Mouse (Mus musculus) G1E-ER4 (cell line): ENCODE measurements around the gene Ptgir. TPM values are rescaled to one million over a fixed set of nuclear protein-coding genes. Genes with fewer than 3 reads are reported as not detected.

Experiments used
- GATA1 ChIP-seq: IDR thresholded peaks from one replicate; pipeline ENCODE4 v1.8.0; 2012; ENCODE audit warnings: low read length, inconsistent platforms
- polyA plus RNA-seq: library from polyadenylated mRNA; stranded (reverse); fragments of >175 nt; gene quantifications from 2 replicates; pipeline ENCODE4 v1.2.3, GENCODE M21; 2012

The Ptgir gene
- polyA plus RNA-seq, 1 experiment: 1.7 TPM

GRCm38 (mm10) chr7:16883162-16883561, 23.1 kb upstream of the Ptgir start:
- TF ChIP-seq GATA1: no peak

GRCm38 (mm10) chr7:16884334-16884733, 22.0 kb upstream of the Ptgir start:
- TF ChIP-seq GATA1: no peak

DNA sequence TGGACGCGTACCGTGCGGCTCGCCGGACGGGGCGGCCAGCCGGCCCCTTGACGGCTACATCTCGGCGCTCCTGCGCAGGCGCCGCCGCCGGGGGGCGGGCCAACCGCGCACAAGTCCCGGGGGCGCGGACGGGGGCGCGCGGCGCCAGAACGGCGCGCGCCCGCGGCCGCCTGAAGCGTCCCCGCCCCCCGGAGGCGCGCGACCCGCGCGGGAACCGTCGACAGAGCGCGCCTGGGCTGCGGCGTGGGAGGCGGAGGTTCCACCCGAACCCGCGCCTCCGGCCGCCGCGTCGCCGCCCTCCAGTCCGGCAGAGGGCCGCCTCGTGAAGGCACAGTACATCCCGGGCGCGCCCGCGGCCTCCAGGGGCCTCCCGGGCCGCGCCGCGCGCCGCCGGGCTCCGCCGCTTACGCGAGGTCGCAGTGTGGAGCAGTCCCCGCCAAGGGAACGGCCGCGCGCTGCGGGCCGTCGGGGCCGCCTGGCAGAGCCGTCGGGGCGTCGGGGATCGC, 21.0 kb upstream of the Ptgir start:
- no peak for TF ChIP-seq GATA1

DNA sequence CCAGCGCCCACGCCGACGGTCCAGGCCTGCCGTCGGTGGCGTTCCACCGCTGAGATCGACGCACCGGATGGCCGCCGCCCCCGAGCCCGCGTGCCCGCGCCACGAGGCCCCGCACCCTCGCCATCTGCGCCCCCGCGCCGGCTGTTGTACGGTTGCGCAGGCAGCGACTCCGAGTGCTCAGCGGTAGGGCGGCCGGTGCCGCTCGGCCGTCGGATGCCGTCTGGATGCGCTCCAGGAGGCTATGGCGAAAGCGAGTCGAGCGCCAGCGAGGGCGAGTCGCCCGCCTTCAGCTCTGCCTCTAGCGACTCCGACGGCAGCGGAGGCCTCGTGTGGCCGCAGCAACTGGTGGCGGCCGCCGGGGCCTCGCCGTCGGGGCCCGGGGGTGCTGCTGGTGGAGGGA, 20.4 kb upstream of the Ptgir start:
- TF ChIP-seq GATA1: no peak

GRCm38 (mm10) chr7:16890536-16890935, 15.8 kb upstream of the Ptgir start:
- TF ChIP-seq GATA1: no peak

DNA sequence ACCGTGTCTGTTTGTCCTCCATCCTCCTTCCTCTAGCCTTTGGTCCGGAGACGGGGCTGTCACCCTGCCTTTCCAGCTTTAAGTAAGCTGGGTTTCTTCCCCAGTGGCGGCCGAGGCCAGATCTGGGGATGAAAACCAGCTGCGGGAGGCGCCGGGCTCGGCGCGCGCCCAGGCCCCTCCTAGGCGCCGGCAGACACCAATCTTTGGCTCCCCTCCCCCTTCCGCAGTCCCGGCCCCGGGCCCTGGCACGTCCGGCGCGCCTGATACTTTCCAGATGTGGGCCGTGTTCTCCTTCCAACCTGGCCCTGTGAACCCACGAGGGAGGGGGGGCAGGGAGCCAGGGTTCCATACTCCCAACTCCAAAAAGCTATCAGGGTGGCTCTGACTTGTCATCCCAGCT, 15.3 kb upstream of the Ptgir start:
- no peak for TF ChIP-seq GATA1

- no peak for TF ChIP-seq GATA1
Observed at GRCm38 (mm10) chr7:16891641-16892351, 14.5 kb upstream of the Ptgir start, which contains the start of gene Gng8. Gene Gng8 (plus strand): TSS chr7:16891786.

- no peak for TF ChIP-seq GATA1
Observed at GRCm38 (mm10) chr7:16892352-16892730, 13.9 kb upstream of the Ptgir start.

DNA sequence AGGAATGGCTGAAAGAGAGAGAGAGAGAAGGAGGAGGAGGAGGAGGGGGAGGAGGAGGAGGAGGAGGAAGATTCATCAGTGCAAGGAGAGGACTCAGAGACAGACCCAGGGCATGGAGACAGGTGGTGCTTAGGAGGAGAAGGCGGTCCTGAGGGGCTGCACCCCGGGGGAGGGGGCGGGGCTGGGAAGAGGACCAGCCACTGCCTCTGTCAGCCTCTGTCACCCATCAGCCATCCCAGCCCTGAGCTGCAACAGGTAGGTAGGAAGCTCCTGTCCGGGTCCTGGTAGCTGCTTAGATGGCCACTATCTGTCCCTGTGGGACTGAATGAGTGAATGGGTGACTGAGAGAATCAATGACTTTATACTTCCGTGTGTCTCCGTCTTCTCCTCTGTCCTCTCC, 12.7 kb upstream of the Ptgir start:
- no peak for TF ChIP-seq GATA1

- no peak for TF ChIP-seq GATA1
Observed at GRCm38 (mm10) chr7:16894279-16894678, 12.0 kb upstream of the Ptgir start.

DNA sequence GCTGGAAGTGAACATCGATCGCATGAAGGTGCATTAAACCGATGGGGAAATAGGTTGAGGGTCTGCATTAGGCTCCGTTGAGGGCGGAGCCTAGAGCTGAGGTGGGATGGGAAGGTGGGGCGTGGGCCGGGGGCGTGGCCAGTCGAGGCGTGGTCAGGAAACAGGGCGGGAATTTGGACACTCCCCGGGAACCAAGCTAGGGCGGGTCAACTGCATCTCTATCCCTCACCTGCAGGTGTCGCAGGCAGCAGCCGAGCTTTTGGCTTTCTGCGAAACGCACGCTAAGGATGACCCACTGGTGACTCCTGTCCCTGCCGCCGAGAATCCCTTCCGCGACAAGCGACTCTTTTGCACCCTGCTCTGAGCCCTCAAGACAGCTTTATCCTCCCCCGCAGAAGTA, 11.3 kb upstream of the Ptgir start:
- TF ChIP-seq GATA1: no peak

- no peak for TF ChIP-seq GATA1
Observed at GRCm38 (mm10) chr7:16895511-16895910, 10.8 kb upstream of the Ptgir start.

DNA sequence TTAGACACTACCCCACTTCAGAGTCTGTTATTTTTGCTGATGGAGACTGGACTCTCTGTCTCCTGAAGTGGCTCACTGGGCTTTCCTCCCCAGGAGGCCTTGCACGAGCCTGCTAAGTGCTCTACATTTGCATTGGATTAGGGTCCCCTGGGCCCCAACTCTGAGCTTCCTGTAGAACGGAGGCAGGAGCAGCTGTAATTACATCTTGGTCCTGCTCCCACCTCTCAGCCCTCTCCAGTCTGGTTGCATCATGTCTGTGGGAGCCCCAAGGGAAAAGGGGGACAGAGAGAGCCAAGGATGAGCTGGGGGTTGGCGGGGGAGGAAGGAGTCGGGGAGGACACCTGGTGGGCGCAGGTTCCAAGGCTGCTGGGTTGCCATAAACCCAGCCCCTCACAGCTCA, 5.8 kb upstream of the Ptgir start:
- no peak for TF ChIP-seq GATA1

- no peak for TF ChIP-seq GATA1
Observed at GRCm38 (mm10) chr7:16903439-16903955, 2.8 kb upstream of the Ptgir start.

- no peak for TF ChIP-seq GATA1
Observed at GRCm38 (mm10) chr7:16904120-16904675, 2.1 kb upstream of the Ptgir start.

DNA sequence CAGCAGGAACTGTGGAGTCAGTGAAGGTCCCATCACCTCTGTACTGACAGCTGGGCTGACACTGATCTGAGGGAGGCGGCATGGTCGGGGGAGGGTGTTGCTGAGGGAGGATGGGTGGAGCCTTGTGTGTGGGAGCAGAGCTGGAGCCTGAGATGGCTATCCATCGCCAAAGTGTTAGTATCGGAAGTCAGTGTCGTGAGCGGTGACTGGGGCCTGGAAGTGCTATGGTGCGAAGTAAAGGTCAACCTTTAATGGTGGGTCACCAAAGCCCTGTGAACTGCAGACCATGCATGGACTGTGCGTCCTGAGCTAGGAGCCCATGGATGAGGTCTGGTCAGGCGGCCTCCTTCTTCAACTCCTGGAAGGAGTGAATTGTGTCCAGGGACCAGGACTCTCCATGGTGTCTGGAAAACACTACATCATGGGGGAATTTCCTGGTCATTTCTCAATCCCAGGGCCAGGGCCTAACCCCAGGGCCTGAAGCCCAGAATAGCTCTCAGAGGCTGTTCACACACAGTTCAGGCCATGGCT, 734 bp upstream of the Ptgir start:
- TF ChIP-seq GATA1: no peak
